Mouse (Mus musculus) liver, postnatal 0 days (tissue): ENCODE measurements around the gene St8sia2.

Source experiments
- CTCF ChIP-seq: sonication (generic); IDR thresholded peaks from 2 replicates; pipeline ENCODE4 v1.5.1; 2016; ENCODE audit warnings: antibody characterized with exemption, low read depth
- EP300 ChIP-seq: IDR thresholded peaks from 2 replicates; pipeline ENCODE4 v1.6.1; 2016; ENCODE audit warnings: antibody characterized with exemption, low read depth, mild to moderate bottlenecking

DNA sequence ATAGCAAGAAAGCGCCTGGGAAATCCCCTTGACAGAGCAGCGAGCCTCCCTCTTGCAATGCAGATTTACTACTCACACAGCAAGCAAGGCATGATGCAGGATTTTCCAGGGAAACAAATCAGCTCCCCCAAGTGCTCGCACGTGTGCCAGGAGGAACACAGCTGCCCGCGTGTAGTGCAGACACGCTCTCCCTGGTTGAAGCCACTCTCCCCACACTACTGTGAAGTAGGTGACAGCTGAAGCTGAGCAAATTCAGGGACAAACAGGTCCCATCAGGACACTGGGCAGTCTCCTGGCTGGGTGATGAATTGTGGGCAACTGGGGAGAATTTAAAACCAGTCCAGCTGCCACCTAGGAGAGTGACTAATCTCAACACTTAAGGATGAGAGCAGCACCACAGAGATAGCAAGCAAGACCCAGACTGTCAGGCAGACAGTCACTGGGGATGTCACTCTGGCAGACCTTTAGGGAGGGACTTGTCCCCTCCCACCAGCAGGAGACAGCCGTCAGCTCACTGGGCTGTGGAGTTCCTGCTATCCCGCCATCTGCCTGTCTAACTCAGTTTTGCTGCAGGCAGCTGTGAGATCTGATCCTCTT lies 6.6 kb downstream of the St8sia2 start:
- TF ChIP-seq CTCF (no peak), EP300 (no peak)
